Mouse (Mus musculus) retina, adult 2 months (tissue): ENCODE measurements around the gene Nanos3.

Experiments used
- DNase-seq: peaks from one replicate; pipeline ENCODE4 v3.0.0-alpha.2; 2012; ENCODE audit warnings: low read depth, low spot score

Nanos3 gene

DNA sequence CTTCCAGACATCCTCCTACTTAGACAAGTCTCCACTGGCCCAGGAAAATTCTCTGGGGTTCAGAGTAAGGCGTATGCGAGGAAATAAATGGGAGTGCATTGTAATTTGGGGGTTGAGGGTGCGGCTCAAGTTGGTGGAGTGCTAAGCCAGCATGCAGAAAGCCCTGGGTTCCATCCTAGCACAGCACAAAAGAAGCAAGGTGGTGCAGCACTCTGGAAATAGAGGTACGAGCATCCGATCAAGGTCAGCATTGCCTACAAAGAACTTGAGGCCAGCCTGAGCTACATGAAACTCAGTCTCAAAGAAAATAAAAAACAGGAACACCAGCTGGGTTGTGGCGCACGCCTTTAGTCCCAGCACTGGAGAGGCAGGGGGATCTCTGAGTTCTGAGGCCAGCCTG lies at the start of gene Nanos3:
Gene Nanos3 (minus strand): TSS at position 101 of the 400 bp plus-strand sequence.
- no peak for DNase-seq

- no peak for DNase-seq
Measured at GRCm38 (mm10) chr8:84233055-84233454, 48.0 kb upstream of the Nanos3 start.

- no peak for DNase-seq
Measured at GRCm38 (mm10) chr8:84230735-84231134, 45.7 kb upstream of the Nanos3 start.

DNA sequence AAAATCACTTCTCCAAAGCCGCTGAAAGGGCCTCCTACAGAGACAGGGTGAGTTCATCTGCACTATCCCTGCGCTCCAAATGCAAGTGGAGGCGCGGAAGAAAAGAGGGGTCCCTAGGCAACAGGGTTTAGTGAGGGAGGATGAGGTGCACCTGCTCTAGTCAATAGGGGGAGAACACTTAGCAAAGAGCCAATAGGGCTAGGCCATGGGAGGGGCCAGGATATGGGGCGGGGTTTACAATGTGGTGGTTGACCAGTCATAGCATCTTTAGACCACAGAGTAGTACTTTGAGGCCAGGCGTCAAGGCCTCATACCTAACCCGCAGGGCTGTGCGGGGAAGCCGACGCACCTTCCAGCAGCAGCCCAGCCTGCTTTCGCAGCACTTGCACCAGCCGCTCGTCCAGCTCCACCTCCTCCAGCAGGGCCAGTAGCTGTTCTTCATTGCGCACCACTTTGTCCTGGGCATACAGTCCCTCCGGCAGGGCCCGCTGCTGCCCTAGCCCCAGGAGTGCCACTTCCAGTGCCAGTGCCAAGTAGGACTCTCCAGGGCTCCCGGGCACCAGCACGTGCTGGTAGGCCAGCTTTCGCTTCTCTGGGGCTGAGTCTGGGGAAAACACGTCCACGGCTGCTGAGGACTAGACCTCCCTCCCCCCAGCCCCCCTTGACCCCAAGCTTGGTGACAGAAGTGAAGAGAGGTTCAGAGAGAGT lies 38.5 kb upstream of the Nanos3 start:
- DNase-seq, result no peak

- DNase-seq, result no peak
Measured at GRCm38 (mm10) chr8:84222566-84223165, 37.6 kb upstream of the Nanos3 start.

GRCm38 (mm10) chr8:84220105-84220504 lies 35.1 kb upstream of the Nanos3 start:
- no peak for DNase-seq

DNA sequence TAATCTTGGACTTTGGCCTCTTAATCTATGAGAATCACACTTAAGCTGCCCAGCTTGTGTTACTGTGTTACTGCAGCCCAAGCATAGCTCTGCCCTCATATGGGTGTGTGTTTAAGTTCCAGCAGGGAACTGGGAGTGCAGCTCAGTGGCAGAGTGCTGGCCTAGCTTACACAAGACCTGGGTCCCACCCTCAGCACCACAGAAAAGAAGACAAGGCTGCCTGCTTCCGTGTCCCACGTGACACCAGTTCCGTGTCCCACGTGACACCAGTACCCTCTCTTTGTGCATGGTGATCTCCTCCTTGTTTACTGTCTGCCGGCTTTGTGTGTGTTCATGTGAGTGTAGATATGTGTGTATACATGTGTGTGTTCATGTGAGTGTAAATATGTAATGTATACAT lies 33.1 kb upstream of the Nanos3 start:
- DNase-seq, result no peak

- DNase-seq, result no peak
Measured at GRCm38 (mm10) chr8:84217206-84217605, 32.2 kb upstream of the Nanos3 start.

GRCm38 (mm10) chr8:84213277-84213676 lies 28.3 kb upstream of the Nanos3 start:
- no peak for DNase-seq

DNA sequence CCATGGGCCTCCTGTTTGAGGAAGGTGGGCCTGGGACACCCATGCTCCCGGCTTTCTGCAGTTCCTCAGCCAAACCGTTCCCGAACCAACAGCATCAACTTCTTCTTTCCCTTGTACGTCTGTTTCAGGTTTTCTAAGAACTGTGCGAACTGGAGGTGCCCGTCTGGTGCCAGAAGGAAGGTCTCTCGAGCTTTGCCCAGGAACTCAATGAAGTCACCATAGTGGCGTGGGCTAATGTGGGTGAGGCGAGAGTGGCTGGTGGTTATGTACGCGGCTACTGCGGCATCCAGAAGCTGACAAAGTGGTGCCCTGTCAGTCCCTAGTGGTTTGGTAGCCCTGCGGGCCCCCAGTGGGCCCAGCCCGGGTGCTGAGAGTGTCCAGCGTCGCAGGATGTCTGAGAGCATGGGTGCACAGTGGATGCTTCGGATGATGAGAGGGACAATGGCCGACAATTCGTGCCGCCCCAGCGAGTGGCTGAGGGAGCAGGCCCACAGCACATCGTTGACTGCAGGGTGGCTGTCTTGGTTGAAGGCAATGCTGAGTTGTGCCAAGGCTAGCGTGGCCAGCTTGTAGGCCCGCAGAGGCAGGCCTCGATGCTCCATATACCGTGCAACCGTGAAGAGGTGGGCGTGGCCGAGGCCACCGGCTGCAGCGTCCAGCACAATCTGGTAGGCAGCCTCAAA lies 27.0 kb upstream of the Nanos3 start:
- DNase-seq, result no peak

DNA sequence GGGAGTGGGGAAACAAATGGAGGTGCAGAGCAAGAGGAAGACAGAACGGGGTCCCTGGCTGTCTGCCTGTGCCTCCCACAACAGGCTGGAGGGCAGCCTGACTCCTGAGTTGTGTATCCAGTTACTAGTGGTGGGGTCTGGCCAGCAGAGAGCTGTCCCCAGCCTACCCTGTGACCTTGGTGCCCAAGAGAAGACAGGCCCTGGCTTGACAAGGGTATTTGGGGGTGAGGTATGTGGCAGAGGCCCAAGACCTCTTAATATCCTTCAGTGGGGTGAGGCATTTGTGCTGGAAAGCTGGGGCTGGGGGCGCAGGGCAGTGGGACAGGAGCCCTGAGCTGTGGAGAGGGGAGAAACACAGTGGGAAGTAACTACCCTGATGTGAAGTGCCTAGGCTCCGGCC lies 26.2 kb upstream of the Nanos3 start:
- DNase-seq, result no peak

GRCm38 (mm10) chr8:84210167-84210791 lies 25.3 kb upstream of the Nanos3 start:
- peak; percentile 52 for DNase-seq

DNA sequence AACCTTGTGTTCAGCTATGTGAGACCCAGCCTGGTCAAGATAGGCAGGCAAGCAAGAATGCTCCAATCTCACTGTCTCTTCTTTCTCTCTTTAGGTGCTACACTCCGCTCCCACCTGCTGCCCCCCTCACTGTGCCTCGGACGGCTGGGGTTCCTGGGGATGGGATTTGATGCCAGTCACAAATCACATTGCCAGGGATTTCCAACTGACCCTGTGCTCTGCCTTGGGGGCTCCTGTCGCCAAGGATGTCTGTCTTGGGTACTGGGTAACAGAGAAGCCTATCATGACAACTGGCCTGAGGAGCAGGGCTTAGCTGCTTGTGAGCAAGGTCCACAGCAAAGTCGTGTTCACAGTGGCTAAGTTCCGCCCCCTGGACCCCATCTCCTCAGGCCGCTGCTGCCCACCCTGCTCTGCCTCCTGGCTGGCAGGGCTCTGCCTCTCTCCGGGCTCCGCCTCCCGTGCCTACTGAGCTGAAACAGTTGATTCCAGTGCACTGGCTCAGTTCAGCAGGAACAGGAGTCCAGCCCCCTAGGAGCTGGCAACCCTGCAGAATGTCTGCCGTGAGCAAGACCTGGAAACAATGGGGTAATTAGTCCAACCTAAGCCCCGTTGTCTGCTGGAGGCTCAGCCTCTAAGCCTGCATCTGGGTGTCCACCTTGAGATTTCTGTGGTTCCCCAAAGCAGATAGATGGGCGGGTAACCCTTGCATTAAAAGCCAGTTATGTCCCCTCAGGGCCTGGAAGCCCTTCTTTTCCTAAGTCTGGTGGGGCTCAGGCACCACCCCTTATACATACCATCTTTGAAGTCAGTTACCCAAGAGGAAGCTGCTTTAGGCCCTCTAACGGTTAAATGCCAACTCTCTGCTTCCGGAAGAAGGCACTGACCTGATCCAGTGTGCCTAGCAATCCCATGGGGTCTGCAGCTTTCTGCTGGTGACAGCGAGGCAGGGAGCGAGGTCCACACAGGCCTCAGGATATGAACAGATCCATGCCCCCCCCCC lies 23.7 kb upstream of the Nanos3 start:
- DNase-seq, result no peak

- no peak for DNase-seq
Measured at GRCm38 (mm10) chr8:84207811-84208210, 22.8 kb upstream of the Nanos3 start.

DNA sequence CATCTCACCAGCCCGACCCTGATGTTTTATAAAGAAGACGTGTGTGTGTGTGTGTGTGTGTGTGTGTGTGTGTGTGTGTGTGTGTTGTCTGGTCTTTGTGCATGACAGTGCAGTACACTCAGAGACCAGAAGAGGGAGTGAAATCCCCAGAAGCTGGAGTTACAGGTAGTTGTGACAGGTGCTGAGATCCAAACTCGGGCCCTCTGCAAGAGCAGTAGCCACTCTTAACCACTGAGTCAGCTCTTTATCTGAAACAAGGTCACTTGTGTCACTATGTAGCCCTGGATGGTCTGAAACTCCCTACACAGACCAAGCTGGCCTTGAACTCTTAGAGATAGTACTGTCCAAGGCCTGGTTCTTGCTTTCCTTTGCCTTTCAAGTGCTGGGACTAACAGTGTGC lies 21.6 kb upstream of the Nanos3 start:
- DNase-seq, result no peak

DNA sequence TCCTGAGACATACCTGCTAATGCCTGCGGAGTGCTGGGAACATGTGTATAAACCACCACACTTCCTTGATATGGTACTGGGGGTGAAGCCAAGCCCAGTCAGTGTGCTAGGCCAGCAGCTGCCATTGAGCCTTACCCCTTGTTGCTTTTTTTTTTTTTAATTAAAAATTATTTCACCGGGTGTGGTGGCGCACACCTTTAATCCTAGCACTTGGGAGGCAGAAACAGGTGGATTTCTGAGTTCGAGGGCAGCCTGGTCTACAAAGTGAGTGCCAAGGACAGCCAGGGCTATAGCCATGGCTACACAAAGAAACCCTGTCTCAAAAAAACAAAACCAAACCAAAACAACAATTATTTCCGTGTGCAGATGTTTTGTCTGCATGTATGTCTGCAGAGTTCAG lies 20.1 kb upstream of the Nanos3 start:
- DNase-seq, result no peak

DNA sequence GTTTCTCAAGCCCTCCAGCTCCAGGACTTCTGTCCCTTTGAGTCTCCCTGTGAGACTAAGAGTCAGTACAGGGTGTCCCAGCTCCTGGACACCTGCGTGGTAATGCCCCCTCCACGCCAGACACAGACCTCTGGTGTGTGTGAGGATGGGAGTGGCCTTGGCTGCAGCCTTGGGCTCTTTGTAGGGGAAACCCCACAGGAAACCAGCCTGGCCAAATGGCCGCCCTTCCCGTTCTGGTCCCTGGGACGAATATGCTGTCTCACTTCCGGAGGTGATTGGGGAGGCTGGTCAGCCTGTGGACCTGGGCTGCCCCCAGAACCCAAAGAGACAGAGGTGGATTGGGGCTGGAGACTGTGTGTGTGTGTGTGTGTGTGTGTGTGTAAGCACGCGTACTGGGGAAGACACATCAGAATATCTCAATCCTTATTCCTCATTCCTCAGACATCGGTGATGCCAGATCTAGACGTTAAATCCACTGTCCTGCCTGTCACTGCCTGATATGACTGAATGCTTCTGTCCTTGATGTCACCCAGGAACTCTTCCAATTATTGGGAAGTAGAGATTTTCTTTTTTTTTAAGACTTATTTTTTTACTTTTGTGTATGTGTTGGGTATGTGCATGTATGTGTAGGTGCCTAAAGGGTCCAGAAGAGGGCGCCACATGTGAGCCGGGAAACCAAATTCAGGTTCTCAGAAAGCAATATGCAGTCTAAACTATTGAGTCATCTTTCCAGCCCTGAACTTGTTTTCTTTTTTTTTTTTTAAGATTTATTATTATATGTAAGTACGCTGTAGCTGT lies 19.2 kb upstream of the Nanos3 start:
- no peak for DNase-seq

- DNase-seq, result no peak
Measured at GRCm38 (mm10) chr8:84202938-84203917, 18.2 kb upstream of the Nanos3 start.

DNA sequence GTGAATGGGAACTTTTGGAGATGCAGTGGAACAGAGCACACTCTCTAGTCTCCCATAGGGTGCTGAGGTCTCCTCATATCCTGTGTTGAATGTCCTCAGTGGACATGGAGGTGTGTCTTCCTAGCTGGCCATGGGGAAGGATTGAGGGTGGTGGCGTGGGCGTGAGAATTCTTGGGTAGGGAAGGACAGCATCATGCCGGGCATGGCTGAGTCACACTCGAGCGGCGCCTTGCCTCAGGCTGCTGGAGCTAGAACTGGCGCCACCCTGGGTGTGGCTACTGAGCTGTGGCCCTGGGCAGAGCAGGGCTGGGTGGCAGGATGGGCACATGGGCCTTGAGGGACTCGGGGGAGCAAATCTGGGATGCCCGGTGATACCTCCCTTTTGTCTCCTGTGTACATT lies 17.4 kb upstream of the Nanos3 start:
- no peak for DNase-seq
